Mouse (Mus musculus): ENCODE results near the gene Tm9sf1. TPM values are rescaled to one million over a fixed set of nuclear protein-coding genes. Genes with fewer than 3 reads are reported as not detected.
A peak's percentile ranks its signal among the peaks of the same experiment; 100 is the strongest.

Gene Tm9sf1
- polyA plus RNA-seq, 1 experiment from 2014 or later = 59.7 TPM

GRCm38 (mm10) chr14:55628077-55628827 is 15.4 kb downstream of the Tm9sf1 start:
- no peak overlapping the region for H3K9ac ChIP-seq (replicated peaks)
- no peak overlapping the region for H3K4me3 ChIP-seq (replicated peaks)
- 94% methylated on average over 27 of the region's 27 CpGs for WGBS
- no peaks in the 10 kb centered on the region for H3K4me1 ChIP-seq (replicated peaks)
- no peak overlapping the region for H3K27ac ChIP-seq
- no peak for ATAC-seq
- H3K27me3 ChIP-seq = no peaks in the 10 kb centered on the region
- H3K36me3 ChIP-seq = peaks cover 100% of the 10 kb centered on the region
- H3K4me2 ChIP-seq (replicated peaks) = no peak overlapping the region
- no peaks in the 10 kb centered on the region for H3K9me3 ChIP-seq

GRCm38 (mm10) chr14:55618486-55619195 is 25.0 kb downstream of the Tm9sf1 start:
- H3K4me2 ChIP-seq (replicated peaks) = peak overlapping the region; percentile 29
- H3K9ac ChIP-seq (replicated peaks) = no peak overlapping the region
- peak overlapping the region; percentile 23 for H3K4me3 ChIP-seq (replicated peaks)
- no peaks in the 10 kb centered on the region for H3K27me3 ChIP-seq
- WGBS = 59% methylated on average over 22 of the region's 22 CpGs
- no peak overlapping the region for H3K27ac ChIP-seq
- no peaks in the 10 kb centered on the region for H3K4me1 ChIP-seq (replicated peaks)
- H3K9me3 ChIP-seq = no peaks in the 10 kb centered on the region
- no peak for ATAC-seq
- H3K36me3 ChIP-seq = peaks cover 7% of the 10 kb centered on the region; the same call in 1 of the 2 replicates

GRCm38 (mm10) chr14:55617822-55618221 is 25.8 kb downstream of the Tm9sf1 start, which contains the start of gene Rec8:
TSS of gene Rec8 (plus strand) at chr14:55618037.
- peak within 1 kb of the TSS; percentile 29 for H3K4me2 ChIP-seq (replicated peaks)
- H3K27me3 ChIP-seq = no peaks in the 10 kb centered on the region
- no peaks in the 10 kb centered on the region for H3K36me3 ChIP-seq
- H3K9me3 ChIP-seq = no peaks in the 10 kb centered on the region
- H3K27ac ChIP-seq = no peak within 1 kb of the TSS
- peak within 1 kb of the TSS; percentile 23 for H3K4me3 ChIP-seq (replicated peaks)
- no peak within 1 kb of the TSS for H3K9ac ChIP-seq (replicated peaks)
- no peaks in the 10 kb centered on the region for H3K4me1 ChIP-seq (replicated peaks)
- peak; percentile 75 for ATAC-seq
- WGBS = 26% methylated on average over 21 of the region's 21 CpGs

GRCm38 (mm10) chr14:55616844-55617243 is 26.8 kb downstream of the Tm9sf1 start:
- Histone ChIP-seq H3K27me3 (no peaks in the 10 kb centered on the region), H3K27ac (no peak overlapping the region), H3K9ac (replicated peaks) (no peak overlapping the region), H3K4me1 (replicated peaks) (no peaks in the 10 kb centered on the region), H3K36me3 (no peaks in the 10 kb centered on the region), H3K9me3 (no peaks in the 10 kb centered on the region), H3K4me3 (replicated peaks) (no peak overlapping the region), H3K4me2 (replicated peaks) (no peak overlapping the region)
- no peak for ATAC-seq
- whole genome bisulfite sequencing = 91% methylated on average over 2 of the region's 2 CpGs

- Histone ChIP-seq H3K9me3 (no peaks in the 10 kb centered on the region), H3K4me1 (replicated peaks) (no peaks in the 10 kb centered on the region), H3K27me3 (no peaks in the 10 kb centered on the region), H3K9ac (replicated peaks) (no peak overlapping the region), H3K4me2 (replicated peaks) (no peak overlapping the region), H3K4me3 (replicated peaks) (no peak overlapping the region), H3K36me3 (peaks cover 1% of the 10 kb centered on the region; the same call in 1 of the 2 replicates), H3K27ac (no peak overlapping the region)
- WGBS = 43% methylated on average over 2 of the region's 2 CpGs
- ATAC-seq = no peak
These were observed 27.7 kb downstream of the Tm9sf1 start for GRCm38 (mm10) chr14:55615876-55616275.

- peaks cover 12% of the 10 kb centered on the region for H3K36me3 ChIP-seq
- H3K27ac ChIP-seq = no peak overlapping the region
- H3K4me1 ChIP-seq (replicated peaks) = no peaks in the 10 kb centered on the region
- no peak overlapping the region for H3K9ac ChIP-seq (replicated peaks)
- WGBS = 82% methylated on average over 7 of the region's 7 CpGs
- H3K4me2 ChIP-seq (replicated peaks) = no peak overlapping the region
- H3K4me3 ChIP-seq (replicated peaks) = no peak overlapping the region
- H3K27me3 ChIP-seq = no peaks in the 10 kb centered on the region
- H3K9me3 ChIP-seq = no peaks in the 10 kb centered on the region
- no peak for ATAC-seq
These were observed 28.9 kb downstream of the Tm9sf1 start for GRCm38 (mm10) chr14:55614565-55615178.

- Histone ChIP-seq H3K4me1 (replicated peaks) (no peaks in the 10 kb centered on the region), H3K27ac (no peak overlapping the region), H3K9me3 (no peaks in the 10 kb centered on the region), H3K4me3 (replicated peaks) (no peak overlapping the region), H3K4me2 (replicated peaks) (no peak overlapping the region), H3K27me3 (no peaks in the 10 kb centered on the region), H3K9ac (replicated peaks) (no peak overlapping the region), H3K36me3 (peaks cover 25% of the 10 kb centered on the region)
- 66% methylated on average over 6 of the region's 6 CpGs for WGBS
- no peak for ATAC-seq
These were observed 30.3 kb downstream of the Tm9sf1 start for GRCm38 (mm10) chr14:55613346-55613745.

GRCm38 (mm10) chr14:55608339-55608738 is 35.3 kb downstream of the Tm9sf1 start:
- Histone ChIP-seq H3K27ac (no peak overlapping the region), H3K27me3 (no peaks in the 10 kb centered on the region), H3K9ac (replicated peaks) (no peak overlapping the region), H3K4me2 (replicated peaks) (no peak overlapping the region), H3K36me3 (peaks cover 65% of the 10 kb centered on the region), H3K4me1 (replicated peaks) (peaks cover 7% of the 10 kb centered on the region; the same call in 1 of the 2 replicates), H3K9me3 (no peaks in the 10 kb centered on the region), H3K4me3 (replicated peaks) (no peak overlapping the region)
- ATAC-seq = no peak
- 97% methylated on average over 6 of the region's 6 CpGs for whole genome bisulfite sequencing

- Histone ChIP-seq H3K27me3 (no peaks in the 10 kb centered on the region), H3K4me1 (replicated peaks) (peaks cover 7% of the 10 kb centered on the region; the same call in 1 of the 2 replicates), H3K9me3 (no peaks in the 10 kb centered on the region), H3K27ac (no peak overlapping the region), H3K4me2 (replicated peaks) (no peak overlapping the region), H3K36me3 (peaks cover 88% of the 10 kb centered on the region), H3K4me3 (replicated peaks) (no peak overlapping the region), H3K9ac (replicated peaks) (no peak overlapping the region)
- WGBS = 95% methylated on average over 16 of the region's 16 CpGs
- ATAC-seq = no peak
These were observed 37.7 kb downstream of the Tm9sf1 start for GRCm38 (mm10) chr14:55605743-55606459.

- H3K9me3 ChIP-seq = no peaks in the 10 kb centered on the region
- peaks cover 7% of the 10 kb centered on the region; the same call in 1 of the 2 replicates for H3K4me1 ChIP-seq (replicated peaks)
- H3K9ac ChIP-seq (replicated peaks) = no peak overlapping the region
- peaks cover 90% of the 10 kb centered on the region for H3K36me3 ChIP-seq
- no peak overlapping the region for H3K4me3 ChIP-seq (replicated peaks)
- ATAC-seq = no peak
- H3K27ac ChIP-seq = no peak overlapping the region
- no peak overlapping the region for H3K4me2 ChIP-seq (replicated peaks)
- WGBS = 92% methylated on average over 11 of the region's 11 CpGs
- no peaks in the 10 kb centered on the region for H3K27me3 ChIP-seq
These were observed 38.8 kb downstream of the Tm9sf1 start for GRCm38 (mm10) chr14:55604823-55605222.

GRCm38 (mm10) chr14:55603633-55604576 is 39.7 kb downstream of the Tm9sf1 start:
- Histone ChIP-seq H3K27ac (no peak overlapping the region), H3K27me3 (no peaks in the 10 kb centered on the region), H3K9ac (replicated peaks) (0 out of 2 replicates have a peak overlapping the region, but pooled peaks have one; percentile 41), H3K4me1 (replicated peaks) (peaks cover 7% of the 10 kb centered on the region; the same call in 1 of the 2 replicates), H3K9me3 (no peaks in the 10 kb centered on the region), H3K4me2 (replicated peaks) (peak overlapping the region; percentile 32), H3K36me3 (peaks cover 90% of the 10 kb centered on the region), H3K4me3 (replicated peaks) (peak overlapping the region; percentile 20)
- WGBS = 25% methylated on average over 19 of the region's 19 CpGs
- ATAC-seq = peak; percentile 79

Measured in midbrain, embryonic 13.5 days (tissue).